ENCODE assay signal across 36 mouse cellular contexts in genomic region chr19:53399213-53399612, GRCm38 (mm10). TPM values are rescaled to one million over a fixed set of nuclear protein-coding genes. Genes with fewer than 3 reads are reported as not detected.
DNase-seq lines count a peak whose midpoint lies in the region; ATAC-seq lines count a peak whose summit lies in the region.
"Had no signal": no experiment of that assay in that cellular context is flagged by ENCODE, and none has a peak within 500 bp of the region (broad histone marks: within the 10 kb centered on the region; RNA-seq: fewer than 3 reads in every experiment).

No protein-coding gene starts in this region.

- no peaks in the 10 kb centered on the region for H3K9me3 ChIP-seq in intestine, embryonic 16.5 days (ENCODE audit: control insufficient read depth, low read length)
- H3K9me3 ChIP-seq in neural tube, embryonic 15.5 days (replicated peaks) = no peaks in the 10 kb centered on the region
- H3K9me3 ChIP-seq: embryonic facial prominence, embryonic 10.5 days; embryonic facial prominence, embryonic 15.5 days; forebrain, embryonic 13.5 days; hindbrain, embryonic 12.5 days; limb, embryonic 13.5 days; neural tube, embryonic 12.5 days had no signal

- H3K4me2 ChIP-seq in intestine, embryonic 16.5 days (ENCODE audit: low read depth, low read length) = no peak overlapping the region
- no peak overlapping the region for H3K4me2 ChIP-seq in neural tube, embryonic 15.5 days
- H3K4me2 ChIP-seq: embryonic facial prominence, embryonic 15.5 days; forebrain, embryonic 13.5 days; hindbrain, embryonic 12.5 days; limb, embryonic 13.5 days; liver, embryonic 11.5 days; neural tube, embryonic 12.5 days had no signal

- DNase-seq in cerebellum, adult 11-12 months = peak; percentile 3
- no peak for DNase-seq in cerebellum, adult 8-10 months
- DNase-seq in kidney, postnatal 4 days = no peak
- DNase-seq: adrenal gland, adult 2 months; adrenal gland, postnatal 36 days; cerebellum, postnatal 14 days; gastrocnemius, postnatal 25 days; kidney, adult 2 months; kidney, postnatal 36 days; lung, postnatal 36 days; midbrain, embryonic 14.5 days; thymus, adult 2 months; thymus, postnatal 4 days had no signal

- 79% methylated on average over 4 of the region's 4 CpGs for whole genome bisulfite sequencing in intestine, embryonic 16.5 days
- 86% methylated on average over 4 of the region's 4 CpGs for WGBS in neural tube, embryonic 15.5 days

- no peaks in the 10 kb centered on the region for H3K4me1 ChIP-seq in intestine, embryonic 16.5 days (ENCODE audit: control insufficient read depth, insufficient read depth, low read length)
- H3K4me1 ChIP-seq in neural tube, embryonic 15.5 days = no peaks in the 10 kb centered on the region
- H3K4me1 ChIP-seq: hindbrain, embryonic 12.5 days; limb, embryonic 13.5 days; neural tube, embryonic 12.5 days had no signal

- no peak overlapping the region for H3K27ac ChIP-seq in intestine, embryonic 16.5 days (ENCODE audit: low read length)
- no peak overlapping the region for H3K27ac ChIP-seq in neural tube, embryonic 15.5 days (replicated peaks)
- H3K27ac ChIP-seq: embryonic facial prominence, embryonic 10.5 days; embryonic facial prominence, embryonic 15.5 days; forebrain, embryonic 13.5 days; hindbrain, embryonic 12.5 days; limb, embryonic 13.5 days; neural tube, embryonic 12.5 days had no signal

- H3K27me3 ChIP-seq in intestine, embryonic 16.5 days (replicated peaks; ENCODE audit: control insufficient read depth, insufficient read depth, low read length) = no peaks in the 10 kb centered on the region
- no peaks in the 10 kb centered on the region for H3K27me3 ChIP-seq in neural tube, embryonic 15.5 days (replicated peaks)
- H3K27me3 ChIP-seq: embryonic facial prominence, embryonic 15.5 days; forebrain, embryonic 13.5 days; hindbrain, embryonic 12.5 days; limb, embryonic 13.5 days; neural tube, embryonic 12.5 days had no signal

- no peak overlapping the region for H3K9ac ChIP-seq in intestine, embryonic 16.5 days (ENCODE audit: low read depth, low read length)
- no peak overlapping the region for H3K9ac ChIP-seq in neural tube, embryonic 15.5 days (replicated peaks)
- H3K9ac ChIP-seq: embryonic facial prominence, embryonic 15.5 days; forebrain, embryonic 13.5 days; hindbrain, embryonic 12.5 days; limb, embryonic 13.5 days; neural tube, embryonic 12.5 days had no signal

- no peaks in the 10 kb centered on the region for H3K36me3 ChIP-seq in intestine, embryonic 16.5 days (ENCODE audit: control insufficient read depth, insufficient read depth, low read length)
- no peaks in the 10 kb centered on the region for H3K36me3 ChIP-seq in neural tube, embryonic 15.5 days
- H3K36me3 ChIP-seq: embryonic facial prominence, embryonic 10.5 days; embryonic facial prominence, embryonic 15.5 days; hindbrain, embryonic 12.5 days; limb, embryonic 13.5 days; neural tube, embryonic 12.5 days had no signal

- H3K4me3 ChIP-seq in intestine, embryonic 16.5 days (ENCODE audit: low read length) = no peak overlapping the region
- no peak overlapping the region for H3K4me3 ChIP-seq in neural tube, embryonic 15.5 days (replicated peaks)
- H3K4me3 ChIP-seq: embryonic facial prominence, embryonic 10.5 days; embryonic facial prominence, embryonic 15.5 days; forebrain, embryonic 13.5 days; hindbrain, embryonic 12.5 days; limb, embryonic 13.5 days; neural tube, embryonic 12.5 days had no signal

- peak; percentile 14 for ATAC-seq in CD4-positive, CD25-positive, alpha-beta regulatory T cell, adult 4 months
- ATAC-seq in granulocyte monocyte progenitor cell, adult 5-6 weeks (replicated peaks; ENCODE audit: poor library complexity, severe bottlenecking) = peak; percentile 63
- peak; percentile 52 for ATAC-seq in megakaryocyte progenitor cell, adult 5-6 weeks (replicated peaks; ENCODE audit: poor library complexity)
- no peak for ATAC-seq in intestine, embryonic 16.5 days
- ATAC-seq in neural tube, embryonic 15.5 days (ENCODE audit: low FRiP score) = no peak
- ATAC-seq: forebrain, embryonic 13.5 days had no signal

RNA-seq across cellular contexts. Expression of gene Smndc1, which starts 8.8 kb away (rescaled TPM):
- polyA plus RNA-seq in CD4-positive, CD25-positive, alpha-beta regulatory T cell, adult 4 months (2017; shearing (Covaris generic)) = 10 to 100 TPM; 32.0 to 32.3 TPM
- 47.7 and 54.6 TPM in 2 replicates for total RNA-seq in granulocyte monocyte progenitor cell, adult 5-6 weeks (2014; fragmentation: Nextera tagmentation)
- 31.1 and 33.4 TPM in 2 replicates for total RNA-seq in granulocyte monocyte progenitor cell, adult 5-6 weeks (2017)
- total RNA-seq in megakaryocyte progenitor cell, adult 5-6 weeks (2015) = 83.2 and 83.5 TPM in 2 replicates
- total RNA-seq in megakaryocyte progenitor cell, adult 5-6 weeks (2017) = 32.3 and 42.5 TPM in 2 replicates
- 36.3 and 40.5 TPM in 2 replicates for polyA plus RNA-seq in intestine, embryonic 16.5 days (2015; fragmentation: Nextera tagmentation; extraction: Ambion mirVana)
- polyA plus RNA-seq in neural tube, embryonic 15.5 days (2015; fragmentation: Nextera tagmentation; extraction: Ambion mirVana) = 29.3 and 31.6 TPM in 2 replicates

RNA-seq across cellular contexts. Expression of gene Gm10197, which starts 27.6 kb away (rescaled TPM):
- not detected for polyA plus RNA-seq in CD4-positive, CD25-positive, alpha-beta regulatory T cell, adult 4 months (2017; shearing (Covaris generic))
- not detected in 2 replicates for total RNA-seq in granulocyte monocyte progenitor cell, adult 5-6 weeks (2014; fragmentation: Nextera tagmentation)
- not detected in 2 replicates for total RNA-seq in granulocyte monocyte progenitor cell, adult 5-6 weeks (2017)
- not detected in 2 replicates for total RNA-seq in megakaryocyte progenitor cell, adult 5-6 weeks (2015)
- not detected in 2 replicates for total RNA-seq in megakaryocyte progenitor cell, adult 5-6 weeks (2017)
- not detected in 2 replicates for polyA plus RNA-seq in intestine, embryonic 16.5 days (2015; fragmentation: Nextera tagmentation; extraction: Ambion mirVana)
- not detected in 2 replicates for polyA plus RNA-seq in neural tube, embryonic 15.5 days (2015; fragmentation: Nextera tagmentation; extraction: Ambion mirVana)
- total RNA-seq: adrenal gland, adult 2 months; adrenal gland, postnatal 36 days; gastrocnemius, adult 18-20 months; gastrocnemius, postnatal 25 days; heart, adult 8-10 months; heart, postnatal 25 days; layer of hippocampus, adult 8-10 months; layer of hippocampus, postnatal 25 days; left cerebral cortex, adult 8-10 months; left cerebral cortex, postnatal 36 days had no signal
- polyA plus RNA-seq: adrenal gland, adult 2 months; embryonic facial prominence, embryonic 15.5 days; forebrain, embryonic 13.5 days; heart, embryonic 14.5 days; hindbrain, embryonic 12.5 days; kidney, adult 2 months; kidney, embryonic 16.5 days; limb, embryonic 13.5 days; liver, embryonic 11.5 days; liver, embryonic 16.5 days; lung, embryonic 16.5 days; neural tube, embryonic 12.5 days; thymus, adult 2 months had no signal

Comparison
In these comparisons a context has a peak if more than half of its experiments do, and no peak if none do; other contexts are left out.
1. ATAC-seq: peak in CD4-positive, CD25-positive, alpha-beta regulatory T cell, adult 4 months (single experiment), granulocyte monocyte progenitor cell, adult 5-6 weeks (single experiment) and megakaryocyte progenitor cell, adult 5-6 weeks (single experiment); none in intestine, embryonic 16.5 days (single experiment) and neural tube, embryonic 15.5 days (single experiment).